Mouse (Mus musculus): ENCODE measurements at regions not wholly inside any gene's neighbourhood (a gene's known extent, or its start where the extent isn't known, plus 50 kb on each side); places are given as distances from the start of the nearest gene placed in this dataset.

GRCm38 (mm10) chr15:38351701-38352100 lies 926.3 kb downstream of the 4930447A16Rik start:
- no peak for DNase-seq (ENCODE audit: low spot score in 2 of 2)

- no peak for DNase-seq (ENCODE audit: low spot score in 2 of 2)
Measured at GRCm38 (mm10) chr15:38353371-38353770, 928.0 kb downstream of the 4930447A16Rik start.

- no peak for DNase-seq (ENCODE audit: low spot score in 2 of 2)
Measured at GRCm38 (mm10) chr15:38359053-38359452, 933.7 kb downstream of the 4930447A16Rik start.

- no peak for DNase-seq (ENCODE audit: low spot score in 2 of 2)
Measured at GRCm38 (mm10) chr15:38363522-38363921, 938.2 kb downstream of the 4930447A16Rik start.

GRCm38 (mm10) chr15:38364014-38364413 lies 938.7 kb downstream of the 4930447A16Rik start:
- no peak for DNase-seq (ENCODE audit: low spot score in 2 of 2)

GRCm38 (mm10) chr15:38367643-38368042 lies 942.3 kb downstream of the 4930447A16Rik start:
- no peak for DNase-seq (ENCODE audit: low spot score in 2 of 2)

GRCm38 (mm10) chr15:38368291-38368690 lies 942.9 kb downstream of the 4930447A16Rik start:
- DNase-seq (ENCODE audit: low spot score in 2 of 2) = no peak

- DNase-seq (ENCODE audit: low spot score in 2 of 2) = no peak
Measured at GRCm38 (mm10) chr15:38371404-38372090, 946.2 kb downstream of the 4930447A16Rik start.

GRCm38 (mm10) chr15:38373797-38374196 lies 948.4 kb downstream of the 4930447A16Rik start:
- peak; percentile 73 to 81 for DNase-seq (ENCODE audit: low spot score in 2 of 2)

GRCm38 (mm10) chr15:38374786-38375185 lies 949.4 kb downstream of the 4930447A16Rik start:
- peak; percentile 44 to 57 for DNase-seq (ENCODE audit: low spot score in 2 of 2)

- no peak for DNase-seq (ENCODE audit: low spot score in 2 of 2)
Measured at GRCm38 (mm10) chr15:38378106-38378505, 952.8 kb downstream of the 4930447A16Rik start.

GRCm38 (mm10) chr15:38387617-38388016 lies 962.3 kb downstream of the 4930447A16Rik start:
- no peak for DNase-seq (ENCODE audit: low spot score in 2 of 2)

- no peak for DNase-seq (ENCODE audit: low spot score in 2 of 2)
Measured at GRCm38 (mm10) chr15:38388436-38388835, 963.1 kb downstream of the 4930447A16Rik start.

GRCm38 (mm10) chr15:38390450-38390849 lies 965.1 kb downstream of the 4930447A16Rik start:
- no peak for DNase-seq (ENCODE audit: low spot score in 2 of 2)

- DNase-seq (ENCODE audit: low spot score in 2 of 2) = no peak
Measured at GRCm38 (mm10) chr15:38391420-38391819, 966.1 kb downstream of the 4930447A16Rik start.

GRCm38 (mm10) chr15:38391860-38392259 lies 966.5 kb downstream of the 4930447A16Rik start:
- no peak for DNase-seq (ENCODE audit: low spot score in 2 of 2)

- no peak for DNase-seq (ENCODE audit: low spot score in 2 of 2)
Measured at GRCm38 (mm10) chr15:38392441-38393149, 967.2 kb downstream of the 4930447A16Rik start.

GRCm38 (mm10) chr15:38398852-38399251 lies 973.5 kb downstream of the 4930447A16Rik start:
- no peak for DNase-seq (ENCODE audit: low spot score in 2 of 2)

- no peak for DNase-seq (ENCODE audit: low spot score in 2 of 2)
Measured at GRCm38 (mm10) chr15:38402762-38403161, 977.4 kb downstream of the 4930447A16Rik start.

- no peak for DNase-seq (ENCODE audit: low spot score in 2 of 2)
Measured at GRCm38 (mm10) chr15:38403760-38404375, 978.5 kb downstream of the 4930447A16Rik start.

GRCm38 (mm10) chr15:38406114-38406960 lies 981.0 kb downstream of the 4930447A16Rik start:
- no peak for DNase-seq (ENCODE audit: low spot score in 2 of 2)

GRCm38 (mm10) chr15:38407476-38407875 lies 982.1 kb downstream of the 4930447A16Rik start:
- no peak for DNase-seq (ENCODE audit: low spot score in 2 of 2)
